Mouse (Mus musculus) urinary bladder, postnatal 25 days (tissue): ENCODE measurements at regions not wholly inside any gene's neighbourhood (a gene's known extent, or its start where the extent isn't known, plus 50 kb on each side); places are given as distances from the start of the nearest gene placed in this dataset.

ENCODE experiments used
- DNase-seq: peaks from one replicate; pipeline ENCODE4 v3.0.0; 2022; ENCODE audit warnings: low spot score

- no peak for DNase-seq
Measured at GRCm38 (mm10) chr7:71488016-71488650, 136.8 kb upstream of the Gm10295 start.

GRCm38 (mm10) chr7:71475383-71475782 lies 124.1 kb upstream of the Gm10295 start:
- no peak for DNase-seq

GRCm38 (mm10) chr7:71472384-71473141 lies 121.3 kb upstream of the Gm10295 start:
- no peak for DNase-seq

GRCm38 (mm10) chr7:71471658-71472383 lies 120.5 kb upstream of the Gm10295 start:
- DNase-seq = peak; percentile 23

- no peak for DNase-seq
Measured at GRCm38 (mm10) chr7:71471319-71471657, 120.0 kb upstream of the Gm10295 start.

GRCm38 (mm10) chr7:71470418-71470817 lies 119.1 kb upstream of the Gm10295 start:
- DNase-seq = no peak

GRCm38 (mm10) chr7:71469951-71470350 lies 118.7 kb upstream of the Gm10295 start:
- no peak for DNase-seq

- no peak for DNase-seq
Measured at GRCm38 (mm10) chr7:71467436-71468127, 116.3 kb upstream of the Gm10295 start.

- DNase-seq = no peak
Measured at GRCm38 (mm10) chr7:71464127-71464526, 112.8 kb upstream of the Gm10295 start.

- no peak for DNase-seq
Measured at GRCm38 (mm10) chr7:71463565-71463964, 112.3 kb upstream of the Gm10295 start.

GRCm38 (mm10) chr7:71459805-71460204 lies 108.5 kb upstream of the Gm10295 start:
- no peak for DNase-seq

GRCm38 (mm10) chr7:71458104-71458754 lies 106.9 kb upstream of the Gm10295 start:
- DNase-seq = no peak

- no peak for DNase-seq
Measured at GRCm38 (mm10) chr7:71457409-71458103, 106.3 kb upstream of the Gm10295 start.

- DNase-seq = no peak
Measured at GRCm38 (mm10) chr7:71456421-71456820, 105.1 kb upstream of the Gm10295 start.

- no peak for DNase-seq
Measured at GRCm38 (mm10) chr7:71440330-71441240, 89.3 kb upstream of the Gm10295 start.

GRCm38 (mm10) chr7:71425982-71426381 lies 74.7 kb upstream of the Gm10295 start:
- no peak for DNase-seq

GRCm38 (mm10) chr7:71419261-71419660 lies 68.0 kb upstream of the Gm10295 start:
- DNase-seq = no peak

GRCm38 (mm10) chr7:71418856-71419255 lies 67.6 kb upstream of the Gm10295 start:
- no peak for DNase-seq

GRCm38 (mm10) chr7:71414756-71415155 lies 63.5 kb upstream of the Gm10295 start:
- DNase-seq = no peak

GRCm38 (mm10) chr7:71413121-71413520 lies 61.8 kb upstream of the Gm10295 start:
- DNase-seq = no peak
